Mouse (Mus musculus): ENCODE results near the gene Nip7.
"Not testable (repeated sequence)": the region's sequence is repeated elsewhere in the genome, so short reads cannot be mapped to it uniquely, and the experiment has no call there.

The Nip7 gene

DNA sequence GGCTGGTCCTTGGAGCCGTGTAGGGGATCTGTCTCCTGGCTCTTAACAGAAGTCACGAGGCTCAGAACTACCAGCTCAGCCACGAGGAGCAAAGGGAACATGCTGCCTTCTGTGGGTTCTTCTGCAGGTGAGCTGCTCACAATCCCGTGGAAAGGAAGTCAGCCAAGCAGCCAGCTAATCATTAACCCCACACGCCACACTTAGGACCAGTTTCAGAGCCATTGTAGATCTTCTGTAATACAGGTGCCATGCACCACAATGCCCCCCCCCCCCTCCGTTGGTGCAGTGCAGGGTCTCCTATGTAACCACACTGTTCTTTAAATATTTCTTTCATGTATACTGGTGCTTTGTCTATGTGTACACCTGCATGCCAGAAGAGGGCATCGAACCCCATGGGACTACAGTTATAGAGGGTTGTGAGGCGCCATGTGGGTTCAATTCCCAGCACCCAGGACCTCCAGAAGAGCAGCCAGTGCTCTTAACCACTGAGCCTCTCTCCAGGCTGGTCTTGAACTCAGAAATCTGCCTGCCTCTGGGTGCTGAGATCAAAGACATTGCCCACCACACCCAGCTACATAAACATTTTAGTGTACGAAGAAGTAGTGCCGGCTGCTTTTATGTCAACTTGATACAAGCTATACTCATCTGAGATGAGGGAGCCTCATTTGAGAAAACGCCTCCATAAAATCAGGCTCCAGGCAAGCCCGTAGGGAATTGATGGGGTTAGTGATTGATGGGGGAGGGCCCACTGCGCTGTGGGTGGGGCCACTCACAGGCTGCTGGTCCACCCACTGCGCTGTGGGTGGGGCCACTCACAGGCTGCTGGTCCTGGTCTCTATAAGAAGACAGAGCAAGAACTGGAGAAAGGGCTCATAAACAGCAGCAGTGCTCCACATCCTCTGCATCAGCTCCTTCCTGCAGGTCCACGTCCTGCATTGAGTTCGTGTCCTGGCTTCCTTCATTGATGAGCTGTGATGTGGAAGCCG, 9.1 kb downstream of the Nip7 start, which contains the start of gene Tmed6:
Gene Tmed6 (minus strand): TSS at position 134 of the 986 bp plus-strand sequence.
- no peak for DNase-seq (ENCODE audit: low spot score)

- DNase-seq (ENCODE audit: low spot score) = no peak
Observed at GRCm38 (mm10) chr8:107073706-107074105, 17.0 kb downstream of the Nip7 start.

- DNase-seq (ENCODE audit: low spot score) = no peak
Observed at GRCm38 (mm10) chr8:107074128-107074527, 17.5 kb downstream of the Nip7 start.

DNA sequence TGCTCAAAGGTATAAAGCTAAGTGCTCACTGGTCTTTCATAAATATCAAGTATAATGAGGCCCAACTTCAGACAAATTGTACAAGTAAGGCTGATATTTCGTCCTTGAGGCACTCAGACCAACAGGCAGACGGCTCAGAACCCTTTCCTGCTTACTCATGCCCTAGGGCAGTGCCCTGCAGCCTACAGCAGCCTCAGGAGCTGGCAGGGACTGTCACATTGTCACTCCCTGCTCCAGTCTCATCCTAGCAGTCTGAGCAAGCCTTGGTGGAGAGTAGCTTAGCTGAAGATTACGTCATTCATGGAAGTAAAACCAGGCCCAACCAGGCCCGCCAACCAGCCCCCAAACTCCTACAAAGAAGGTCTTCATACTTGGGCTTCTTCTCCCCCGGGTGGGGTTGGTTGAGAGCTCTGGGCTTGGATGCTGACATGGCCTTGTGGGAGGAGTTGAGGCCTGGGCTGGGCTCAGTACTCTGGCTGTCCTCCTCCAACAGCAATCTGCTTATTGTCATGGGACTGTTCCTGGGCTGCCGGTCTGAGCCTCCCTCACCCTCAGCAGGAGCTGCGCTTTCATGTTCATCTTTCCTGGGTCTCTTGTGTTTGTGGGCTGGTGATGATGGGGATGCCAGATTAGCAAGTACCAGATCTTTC, 19.7 kb downstream of the Nip7 start:
- no peak for DNase-seq (ENCODE audit: low spot score)

GRCm38 (mm10) chr8:107085358-107085757, 28.7 kb downstream of the Nip7 start:
- DNase-seq (ENCODE audit: low spot score) = no peak

DNA sequence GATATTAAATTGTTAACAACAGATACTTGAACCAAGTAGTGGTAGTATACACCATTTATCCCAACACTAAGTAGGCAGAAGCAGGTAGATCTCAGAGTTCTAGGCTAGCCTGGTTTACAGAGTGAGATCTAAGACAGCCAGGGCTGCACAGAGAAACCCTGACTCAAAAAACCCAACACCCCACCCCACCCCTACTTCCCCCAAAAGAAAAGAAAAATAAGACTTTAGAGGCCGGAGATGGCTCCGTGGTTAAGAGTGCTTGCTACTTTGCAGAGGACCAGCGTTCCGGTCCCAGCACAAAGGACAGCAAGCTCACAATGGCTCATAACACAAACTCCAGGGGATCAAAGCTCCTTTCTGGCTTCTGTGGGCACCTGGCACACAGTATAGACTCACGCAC, 29.3 kb downstream of the Nip7 start:
- no peak for DNase-seq (ENCODE audit: low spot score)

DNA sequence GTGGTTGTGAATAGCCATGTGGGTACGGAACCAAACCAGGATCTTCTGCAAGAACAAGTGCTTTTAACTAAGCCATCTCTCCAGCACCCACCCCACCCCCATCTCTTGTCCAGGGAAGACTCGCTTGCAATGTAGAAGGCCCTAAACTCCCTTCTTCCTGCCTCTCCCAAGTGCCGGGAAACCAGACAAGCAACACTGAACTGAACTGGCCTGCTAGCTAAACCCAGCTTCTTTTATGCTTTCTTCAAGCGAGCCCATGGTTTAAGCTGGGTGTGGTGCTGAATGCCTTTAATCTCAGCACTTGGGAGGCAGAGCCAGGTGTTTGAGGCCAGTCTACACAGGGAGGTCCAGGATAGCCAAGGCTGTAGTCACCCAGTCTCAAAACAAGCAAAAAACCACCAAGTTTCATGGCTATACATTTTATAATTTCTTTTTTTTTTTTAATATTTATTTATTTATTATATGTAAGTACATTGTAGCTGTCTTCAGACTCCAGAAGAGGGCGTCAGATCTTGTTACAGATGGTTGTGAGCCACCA, 31.9 kb downstream of the Nip7 start:
- no peak for DNase-seq (ENCODE audit: low spot score)

GRCm38 (mm10) chr8:107090531-107090930, 33.9 kb downstream of the Nip7 start:
- DNase-seq (ENCODE audit: low spot score) = no peak

- DNase-seq (ENCODE audit: low spot score) = peak; percentile 62
Observed at GRCm38 (mm10) chr8:107095717-107096365, 39.2 kb downstream of the Nip7 start.

DNA sequence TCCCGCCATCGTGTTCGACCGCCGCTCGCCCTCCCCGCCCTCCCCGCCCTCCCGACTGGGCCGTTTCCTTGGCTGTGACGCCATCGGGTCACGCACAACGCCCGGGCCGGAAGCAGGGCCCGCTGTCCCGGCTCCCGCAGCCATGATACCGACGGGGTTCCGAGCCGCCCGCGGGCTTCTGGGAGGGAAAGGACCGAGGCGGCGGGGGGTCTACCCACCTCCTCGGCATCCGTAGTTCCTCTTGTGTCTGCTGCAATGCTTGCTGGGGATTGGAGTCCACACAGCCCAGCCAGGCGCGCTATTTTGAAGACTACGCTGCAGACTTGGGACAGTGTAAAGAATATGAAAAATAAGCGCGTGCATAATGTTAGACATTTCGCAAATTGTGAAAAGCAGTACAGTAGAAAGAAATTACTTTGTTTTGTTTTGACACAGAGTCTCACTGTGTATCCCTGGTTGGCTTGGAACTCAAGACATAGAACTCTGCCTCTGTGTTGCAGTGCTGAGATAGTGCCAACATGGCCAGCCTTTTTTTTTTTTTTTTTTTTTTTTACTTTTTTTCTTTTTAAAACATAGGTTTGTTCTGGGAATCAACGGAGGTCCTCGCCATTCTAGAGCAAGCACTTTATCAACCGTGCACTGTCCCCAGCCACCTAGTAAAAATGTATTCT, 39.8 kb downstream of the Nip7 start, which contains the start of gene Terf2:
Gene Terf2 (minus strand): TSS at position 182 of the 671 bp plus-strand sequence.
- DNase-seq (ENCODE audit: low spot score) = peak; percentile 98

GRCm38 (mm10) chr8:107100635-107101034, 44.0 kb downstream of the Nip7 start:
- no peak for DNase-seq (ENCODE audit: low spot score)

DNA sequence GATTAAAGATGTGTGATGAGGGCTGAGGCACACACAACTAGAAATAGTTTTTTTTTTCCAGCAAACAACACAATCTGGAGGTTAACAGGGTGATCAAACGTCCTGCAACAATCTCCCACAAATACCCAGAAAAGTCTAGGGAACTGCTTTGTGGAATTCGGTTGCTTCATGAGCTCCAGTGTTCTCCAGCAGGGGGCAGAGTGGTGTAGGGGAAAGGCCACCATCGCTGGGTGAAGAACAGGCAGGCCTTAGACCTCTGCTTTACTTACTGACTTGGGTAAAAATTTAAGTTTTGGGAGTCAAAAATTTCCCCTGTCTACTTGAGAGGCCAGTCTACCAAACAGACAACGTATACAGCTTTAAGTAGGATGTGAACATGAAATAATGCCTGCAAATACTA, 47.9 kb downstream of the Nip7 start:
- DNase-seq (ENCODE audit: low spot score) = peak; percentile 91

GRCm38 (mm10) chr8:107108089-107108488, 51.4 kb downstream of the Nip7 start:
- DNase-seq (ENCODE audit: low spot score) = not testable (repeated sequence)

GRCm38 (mm10) chr8:107108978-107109720, 52.5 kb downstream of the Nip7 start:
- DNase-seq (ENCODE audit: low spot score) = no peak

GRCm38 (mm10) chr8:107109816-107110435, 53.2 kb downstream of the Nip7 start:
- no peak for DNase-seq (ENCODE audit: low spot score)

Data from embryo, embryonic 10.5 days (tissue).